Mouse (Mus musculus) brain, embryonic 14.5 days (tissue): ENCODE results near the gene Zc3h14.

Source experiments
- CTCF ChIP-seq: fragments of 200-500 bp; IDR thresholded peaks from 2 replicates; pipeline ENCODE4 v1.5.1; 2012; ENCODE audit warnings: inconsistent platforms, mild to moderate bottlenecking, moderate library complexity, borderline replicate concordance; ENCODE audit not compliant: insufficient read depth, insufficient read length; ENCODE audit errors: extremely low read depth
- POLR2A ChIP-seq: fragments of 200-500 bp; IDR thresholded peaks from 2 replicates; pipeline ENCODE4 v1.6.1; 2012; ENCODE audit warnings: mild to moderate bottlenecking, inconsistent platforms, borderline replicate concordance; ENCODE audit not compliant: poor library complexity, insufficient read depth, insufficient read length, severe bottlenecking; ENCODE audit errors: extremely low read depth

DNA sequence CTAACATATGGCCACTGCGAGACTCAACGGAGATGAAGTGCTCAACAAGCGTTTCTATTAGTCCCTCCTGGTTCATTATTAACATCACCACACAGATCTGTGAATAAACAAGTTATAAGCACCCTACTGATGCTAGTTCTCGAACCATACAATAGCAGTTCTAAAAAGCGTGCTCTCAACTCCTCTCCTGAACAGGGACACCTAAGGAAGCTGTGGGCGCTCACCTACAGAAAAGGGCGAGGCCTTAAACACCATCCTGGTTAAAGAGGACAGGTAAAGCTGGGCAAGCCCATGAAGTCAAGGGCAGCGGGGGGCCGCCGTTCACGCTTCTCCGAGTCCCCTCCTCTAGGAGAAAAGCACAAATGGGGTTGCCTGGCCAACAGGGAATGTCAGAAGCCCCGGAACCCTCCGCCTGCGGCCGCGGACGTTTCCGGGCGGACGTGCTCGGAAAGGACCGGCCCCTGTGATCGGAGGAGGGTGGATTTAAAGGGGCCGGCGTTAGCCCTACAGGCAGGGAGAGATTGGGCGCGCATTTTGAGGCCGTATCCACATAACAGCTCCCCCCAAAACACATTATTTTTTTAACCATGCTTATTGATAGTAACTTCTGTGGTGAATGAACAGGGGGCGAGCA, 12.4 kb upstream of the Zc3h14 start:
- TF ChIP-seq CTCF = no peak
- peak; percentile 46; the same call in 1 of the 2 replicates for TF ChIP-seq POLR2A
